Mouse (Mus musculus) stomach, postnatal 0 days (tissue): ENCODE results near the gene Bptf. TPM values are rescaled to one million over a fixed set of nuclear protein-coding genes. Genes with fewer than 3 reads are reported as not detected.

ENCODE experiments used
- ATAC-seq: fragments of 200-750 bp; cut with Nextera tagmentation; 2 replicates; pipeline ENCODE4 v1.8.0; 2017; ENCODE audit not compliant: low FRiP score, low TSS enrichment
- DNase-seq: peaks from one replicate; pipeline ENCODE4 v3.0.0-alpha.2; 2016; ENCODE audit warnings: low spot score
- H3K27ac ChIP-seq: fragments of 300-500 bp; sonication (generic); replicated peaks from 2 replicates; pipeline ENCODE4 v1.5.1; 2014; ENCODE audit warnings: mild to moderate bottlenecking, control low read depth
- H3K27me3 ChIP-seq: fragments of 300-500 bp; sonication (generic); 2 replicates; pipeline ENCODE4 v1.6.1; 2014; ENCODE audit warnings: low read length; ENCODE audit not compliant: control insufficient read depth, insufficient read depth
- H3K36me3 ChIP-seq: fragments of 300-500 bp; sonication (generic); 2 replicates; pipeline ENCODE4 v1.6.1; 2014; ENCODE audit warnings: low read length, mixed read lengths; ENCODE audit not compliant: control insufficient read depth, insufficient read depth
- H3K4me1 ChIP-seq: fragments of 300-500 bp; sonication (generic); replicated peaks from 2 replicates; pipeline ENCODE4 v1.6.1; 2014; ENCODE audit warnings: antibody characterized with exemption; ENCODE audit not compliant: control insufficient read depth, insufficient read depth
- H3K4me2 ChIP-seq: fragments of 300-500 bp; sonication (generic); replicated peaks from 2 replicates; pipeline ENCODE4 v1.6.1; 2014; ENCODE audit warnings: low read depth, mild to moderate bottlenecking, control low read depth, moderate library complexity
- H3K4me3 ChIP-seq: fragments of 300-500 bp; sonication (generic); 2 replicates; pipeline ENCODE4 v1.5.1; 2014; ENCODE audit warnings: low read depth, low read length, control low read depth
- H3K9ac ChIP-seq: fragments of 300-500 bp; sonication (generic); 2 replicates; pipeline ENCODE4 v1.6.1; 2014; ENCODE audit warnings: mild to moderate bottlenecking, low read length, control low read depth, mixed read lengths
- H3K9me3 ChIP-seq: fragments of 300-500 bp; sonication (generic); 2 replicates; pipeline ENCODE4 v1.6.1; 2016; ENCODE audit warnings: low read length; ENCODE audit not compliant: control insufficient read depth
- CTCF ChIP-seq: IDR thresholded peaks from 2 replicates; pipeline ENCODE4 v1.5.1; 2016; ENCODE audit warnings: antibody characterized with exemption, low read depth, mild to moderate bottlenecking, moderate library complexity
- EP300 ChIP-seq: optimal IDR thresholded peaks from 2 replicates; pipeline ENCODE3; 2016; ENCODE audit warnings: antibody characterized with exemption
- WGBS: fragments of 180-500 bp; shearing (Covaris S2); extraction: QIAGEN DNeasy Blood & Tissue Kit; methylation state at CpG from one replicate; pipeline ENCODE4 v1.1.7; 2014; 5-methylcytosine and 5-hydroxymethylcytosine counted together
- polyA plus RNA-seq: library from polyadenylated mRNA; unstranded; fragments of >200 nt; fragmentation: Nextera tagmentation; extraction: Ambion mirVana; gene quantifications from 2 replicates; pipeline ENCODE4 v1.2.1, GENCODE M21; 2015

Gene Bptf
- polyA plus RNA-seq, 1 experiment from 2014 or later = 11.8 TPM

DNA sequence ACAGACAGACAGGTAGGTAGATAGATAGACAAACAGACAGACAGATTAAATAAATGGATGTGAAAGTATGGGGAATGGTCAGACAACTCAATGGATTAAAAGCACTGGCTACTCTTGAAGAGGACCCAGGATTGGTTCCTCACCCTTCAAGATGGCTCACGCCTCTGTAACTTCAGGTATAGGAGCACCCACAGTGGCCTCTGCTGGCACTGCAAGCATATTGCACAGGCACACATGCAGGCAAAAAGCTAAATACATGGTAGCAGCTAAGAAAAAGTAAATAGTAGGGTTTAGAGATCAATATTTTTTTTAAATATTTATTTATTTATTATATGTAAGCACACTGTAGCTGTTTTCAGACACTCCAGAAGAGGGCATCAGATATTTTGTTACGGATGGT, 23.0 kb downstream of the Bptf start:
- Histone ChIP-seq H3K4me2 (no peak overlapping the region), H3K4me1 (peaks cover under 1% of the 10 kb centered on the region; the same call in 1 of the 2 replicates), H3K4me3 (no peak overlapping the region), H3K9ac (no peak overlapping the region), H3K9me3 (no peaks in the 10 kb centered on the region), H3K36me3 (peaks cover 11% of the 10 kb centered on the region; the same call in 1 of the 2 replicates), H3K27me3 (no peaks in the 10 kb centered on the region), H3K27ac (no peak overlapping the region)
- 89% methylated on average over 2 of the region's 2 CpGs for WGBS
- DNase-seq = no peak
- TF ChIP-seq CTCF = peak; percentile 55
- no peak for TF ChIP-seq EP300
- no peak for ATAC-seq

DNA sequence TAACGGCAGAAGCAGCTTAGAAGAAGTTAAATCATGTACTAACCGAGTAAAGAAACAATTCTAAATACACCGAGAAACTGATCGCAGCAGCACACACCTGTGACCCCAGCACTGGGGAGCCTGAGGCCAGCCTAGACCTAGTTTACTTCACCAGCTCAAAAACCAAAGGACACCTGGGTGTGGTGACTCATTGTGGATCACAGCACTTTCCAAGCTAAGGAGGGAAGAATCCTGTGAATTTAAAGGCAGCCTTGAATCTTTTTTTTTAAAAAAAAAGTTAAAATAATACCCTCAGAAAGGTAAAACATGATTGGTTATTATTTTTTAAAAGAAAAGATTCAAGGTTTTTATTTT, 24.2 kb downstream of the Bptf start:
- WGBS = 57% methylated on average over 4 of the region's 4 CpGs
- Histone ChIP-seq H3K4me2 (no peak overlapping the region), H3K4me3 (no peak overlapping the region), H3K27me3 (no peaks in the 10 kb centered on the region), H3K9ac (no peak overlapping the region), H3K4me1 (0 out of 2 replicates have a peak, but pooled peaks cover 4% of the 10 kb centered on the region), H3K27ac (no peak overlapping the region), H3K36me3 (peaks cover 11% of the 10 kb centered on the region; the same call in 1 of the 2 replicates), H3K9me3 (no peaks in the 10 kb centered on the region)
- ATAC-seq (no peak), DNase-seq (no peak)
- TF ChIP-seq EP300 (no peak), CTCF (no peak)

DNA sequence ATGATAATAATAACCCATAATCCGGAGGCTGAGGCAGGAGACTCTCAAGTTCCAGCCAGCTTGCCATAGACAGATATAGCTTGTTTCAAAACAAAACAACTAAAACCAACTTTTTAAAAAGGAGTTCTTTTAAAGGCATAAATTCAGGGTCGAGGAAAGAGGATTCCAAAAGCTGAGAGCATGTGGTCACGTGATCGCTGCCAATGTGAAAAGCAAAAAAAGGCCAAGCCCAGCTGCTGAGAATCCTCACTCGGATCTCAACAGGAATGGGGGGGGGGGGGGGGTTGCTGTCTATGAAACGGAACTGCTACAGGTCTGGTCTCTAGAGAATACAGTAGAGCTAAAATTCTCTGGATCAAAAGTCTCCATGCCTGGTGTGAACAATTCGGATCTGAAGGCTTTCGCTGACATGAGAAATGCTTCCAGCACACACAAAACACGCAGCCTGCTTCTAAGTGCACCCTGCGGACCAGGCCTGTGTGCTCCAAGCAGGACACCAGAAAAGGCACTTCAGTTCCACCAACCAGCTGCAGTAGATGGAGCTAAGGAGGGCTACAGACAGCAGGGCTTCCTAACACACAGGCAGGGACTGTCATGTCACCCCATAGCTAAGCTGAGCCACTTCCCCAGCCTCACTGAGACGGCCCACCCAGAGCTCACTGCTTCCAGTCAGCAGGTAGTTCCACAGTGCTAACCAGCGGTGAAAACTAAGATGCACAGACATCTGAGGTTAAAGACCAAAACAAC, 24.8 kb downstream of the Bptf start:
- no peak for DNase-seq
- no peak for ATAC-seq
- whole genome bisulfite sequencing = 72% methylated on average over 12 of the region's 12 CpGs
- Histone ChIP-seq H3K9me3 (no peaks in the 10 kb centered on the region), H3K27ac (no peak overlapping the region; the same call in 1 of the 2 replicates), H3K9ac (no peak overlapping the region), H3K4me2 (no peak overlapping the region), H3K4me1 (0 out of 2 replicates have a peak, but pooled peaks cover 4% of the 10 kb centered on the region), H3K4me3 (no peak overlapping the region), H3K27me3 (no peaks in the 10 kb centered on the region), H3K36me3 (peaks cover 11% of the 10 kb centered on the region; the same call in 1 of the 2 replicates)
- TF ChIP-seq EP300 (no peak), CTCF (no peak)

DNA sequence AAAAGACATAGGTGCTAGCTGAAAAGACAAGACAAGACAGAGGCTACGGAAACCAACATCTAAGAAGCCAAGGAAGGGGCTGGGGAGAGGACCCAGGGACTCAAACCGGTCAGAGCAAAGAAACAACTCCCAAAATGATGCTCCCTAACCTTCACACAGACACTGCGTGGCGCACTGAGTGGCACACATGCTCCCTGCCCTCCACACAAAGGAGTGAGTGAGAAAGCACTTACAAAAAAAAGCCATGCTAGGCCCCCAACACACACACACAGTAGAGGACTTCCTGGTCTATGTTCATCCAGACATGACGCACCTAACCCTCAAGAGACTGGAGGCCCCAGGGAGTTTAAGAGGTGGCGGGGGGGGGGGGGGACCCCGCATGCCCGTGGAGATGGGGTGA, 25.5 kb downstream of the Bptf start:
- WGBS = 91% methylated on average over 8 of the region's 8 CpGs
- DNase-seq (no peak), ATAC-seq (no peak)
- Histone ChIP-seq H3K9me3 (no peaks in the 10 kb centered on the region), H3K27ac (no peak overlapping the region), H3K9ac (no peak overlapping the region), H3K4me3 (no peak overlapping the region), H3K27me3 (no peaks in the 10 kb centered on the region), H3K36me3 (peaks cover 11% of the 10 kb centered on the region; the same call in 1 of the 2 replicates), H3K4me1 (0 out of 2 replicates have a peak, but pooled peaks cover 4% of the 10 kb centered on the region), H3K4me2 (no peak overlapping the region)
- TF ChIP-seq CTCF (no peak), EP300 (no peak)

DNA sequence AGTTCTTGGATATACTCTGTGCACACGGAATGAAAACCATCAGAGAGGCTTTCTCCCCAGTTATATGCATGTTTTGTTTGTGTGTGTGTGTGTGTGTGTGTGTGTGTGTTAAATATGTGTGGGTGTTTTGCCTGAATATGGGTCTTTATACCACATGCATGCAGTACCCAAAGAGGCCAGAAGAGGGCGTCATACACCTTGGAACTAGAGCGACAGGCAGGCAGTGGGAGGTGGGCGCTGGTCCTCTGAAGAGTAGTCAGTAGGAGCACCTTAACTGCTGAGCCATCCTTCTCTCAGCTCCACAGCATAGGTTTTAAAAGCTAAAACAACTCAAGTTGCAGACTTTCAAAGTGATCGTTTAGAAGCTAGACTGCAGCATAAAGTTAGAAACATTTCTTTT, 26.7 kb downstream of the Bptf start:
- H3K36me3 ChIP-seq = peaks cover under 1% of the 10 kb centered on the region; the same call in 1 of the 2 replicates
- no peak for ATAC-seq
- no peak overlapping the region for H3K27ac ChIP-seq
- H3K4me2 ChIP-seq = no peak overlapping the region
- no peaks in the 10 kb centered on the region for H3K27me3 ChIP-seq
- WGBS = 51% methylated on average over 5 of the region's 5 CpGs
- 0 out of 2 replicates have a peak, but pooled peaks cover 4% of the 10 kb centered on the region for H3K4me1 ChIP-seq
- DNase-seq = peak; percentile 76
- H3K4me3 ChIP-seq = no peak overlapping the region
- no peak overlapping the region for H3K9ac ChIP-seq
- H3K9me3 ChIP-seq = no peaks in the 10 kb centered on the region
- TF ChIP-seq EP300 = no peak
- peak; percentile 90 for TF ChIP-seq CTCF

DNA sequence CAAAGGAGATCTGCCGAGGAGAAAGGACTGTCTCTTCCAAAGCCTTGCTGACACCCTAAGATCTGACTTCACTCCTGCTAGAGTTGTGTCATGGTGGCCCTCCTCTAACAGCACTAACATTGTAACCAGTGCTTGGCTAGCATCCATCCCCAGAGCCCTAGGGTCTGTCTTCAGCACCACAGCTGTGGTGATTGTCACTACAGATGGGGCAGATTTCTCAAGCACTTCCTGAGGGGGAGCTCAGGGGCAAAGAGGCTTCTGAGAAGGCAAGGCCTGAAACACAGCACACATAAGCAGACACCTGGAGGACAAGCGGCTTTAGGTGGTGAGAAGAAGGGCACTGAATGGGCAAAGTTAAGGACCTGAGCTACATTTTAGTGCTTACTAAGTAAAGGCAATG, 28.2 kb downstream of the Bptf start:
- DNase-seq (no peak), ATAC-seq (no peak)
- TF ChIP-seq CTCF = no peak
- TF ChIP-seq EP300 = no peak
- Histone ChIP-seq H3K9me3 (no peaks in the 10 kb centered on the region), H3K27ac (peak overlapping the region; percentile 76), H3K4me2 (no peak overlapping the region), H3K4me3 (no peak overlapping the region), H3K27me3 (no peaks in the 10 kb centered on the region), H3K4me1 (0 out of 2 replicates have a peak, but pooled peaks cover 4% of the 10 kb centered on the region), H3K36me3 (no peaks in the 10 kb centered on the region; the same call in 1 of the 2 replicates), H3K9ac (no peak overlapping the region)
- 71% methylated on average over 2 of the region's 2 CpGs for WGBS
